Mouse (Mus musculus) thymus, postnatal 25 days (tissue): ENCODE results near the gene Igfbpl1.

Experiments
- DNase-seq: peaks from one replicate; pipeline ENCODE4 v3.0.0; 2022

Gene Igfbpl1

GRCm38 (mm10) chr4:45826275-45827040, at the start of gene Igfbpl1:
Gene Igfbpl1 (minus strand): TSS chr4:45826923.
- DNase-seq: no peak

GRCm38 (mm10) chr4:45872147-45872546, 45.4 kb upstream of the Igfbpl1 start:
- DNase-seq: no peak

GRCm38 (mm10) chr4:45869021-45869815, 42.5 kb upstream of the Igfbpl1 start:
- DNase-seq: no peak

- no peak for DNase-seq
These were observed 40.7 kb upstream of the Igfbpl1 start for GRCm38 (mm10) chr4:45867416-45867815.

- DNase-seq: no peak
These were observed 34.4 kb upstream of the Igfbpl1 start for GRCm38 (mm10) chr4:45861160-45861559.

GRCm38 (mm10) chr4:45855803-45856424, 29.2 kb upstream of the Igfbpl1 start:
- DNase-seq: peak; percentile 60

GRCm38 (mm10) chr4:45853496-45854246, 26.9 kb upstream of the Igfbpl1 start:
- no peak for DNase-seq

- no peak for DNase-seq
These were observed 24.9 kb upstream of the Igfbpl1 start for GRCm38 (mm10) chr4:45851640-45852051.

GRCm38 (mm10) chr4:45849419-45849818, 22.7 kb upstream of the Igfbpl1 start:
- no peak for DNase-seq

- DNase-seq: no peak
These were observed 22.1 kb upstream of the Igfbpl1 start for GRCm38 (mm10) chr4:45848825-45849156.

- no peak for DNase-seq
These were observed 21.5 kb upstream of the Igfbpl1 start, which contains the start of gene Stra6l for GRCm38 (mm10) chr4:45848109-45848824. Gene Stra6l (plus strand): TSS chr4:45848664.

- DNase-seq: no peak
These were observed 19.5 kb upstream of the Igfbpl1 start for GRCm38 (mm10) chr4:45846263-45846662.

- peak; percentile 46 for DNase-seq
These were observed 17.6 kb upstream of the Igfbpl1 start for GRCm38 (mm10) chr4:45844355-45844754.

GRCm38 (mm10) chr4:45833461-45833860, 6.7 kb upstream of the Igfbpl1 start:
- DNase-seq: no peak

- no peak for DNase-seq
These were observed 5.3 kb upstream of the Igfbpl1 start for GRCm38 (mm10) chr4:45831996-45832395.

- no peak for DNase-seq
These were observed 3.4 kb upstream of the Igfbpl1 start for GRCm38 (mm10) chr4:45829907-45830759.

- DNase-seq: no peak
These were observed 1.8 kb downstream of the Igfbpl1 start for GRCm38 (mm10) chr4:45824761-45825556.

GRCm38 (mm10) chr4:45824049-45824760, 2.5 kb downstream of the Igfbpl1 start:
- DNase-seq: no peak

GRCm38 (mm10) chr4:45822781-45823575, 3.7 kb downstream of the Igfbpl1 start:
- DNase-seq: no peak
